Mouse (Mus musculus): ENCODE results near the gene Fig4. TPM values are rescaled to one million over a fixed set of nuclear protein-coding genes. Genes with fewer than 3 reads are reported as not detected.

Gene Fig4
- polyA plus RNA-seq, 1 experiment from 2014 or later: 17.2 TPM

DNA sequence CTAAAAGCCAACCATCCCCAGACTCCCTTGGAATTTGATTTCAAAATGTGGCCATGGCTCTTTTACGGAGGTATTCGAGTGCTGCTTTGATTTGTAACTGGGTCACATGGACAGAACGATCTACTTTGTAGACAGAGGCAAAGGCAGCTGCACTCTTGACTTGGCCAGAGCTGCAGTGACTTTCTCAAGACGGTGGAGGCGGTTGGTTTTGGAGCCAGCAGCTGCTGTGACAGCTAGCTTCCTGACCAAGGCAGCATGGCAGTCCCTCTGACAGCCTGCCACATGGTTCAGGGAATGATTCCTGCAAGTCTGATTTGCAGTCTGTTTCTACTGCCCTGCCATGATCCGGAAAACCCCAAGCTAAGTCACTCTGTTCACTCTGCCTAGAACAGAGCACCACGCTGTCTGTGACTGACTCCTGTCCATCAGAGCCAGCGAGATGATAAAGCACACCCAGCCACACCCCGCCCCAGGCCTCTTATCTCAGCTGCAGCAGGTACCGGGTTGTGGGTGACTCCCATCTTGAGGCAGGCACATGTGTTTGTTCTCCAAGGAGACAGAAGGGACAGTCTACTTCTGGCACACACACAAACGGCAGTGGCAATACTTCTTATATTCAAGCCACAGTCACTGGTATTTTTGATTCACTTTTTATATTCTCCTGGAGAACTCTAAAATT, 98.3 kb downstream of the Fig4 start:
- Histone ChIP-seq H3K4me2 (ENCODE audit: low read depth, low read length) (no peak overlapping the region), H3K9me3 (ENCODE audit: control insufficient read depth, low read length) (no peaks in the 10 kb centered on the region), H3K4me1 (ENCODE audit: control insufficient read depth, insufficient read depth, low read length) (no peaks in the 10 kb centered on the region), H3K36me3 (ENCODE audit: control insufficient read depth, insufficient read depth, low read length) (no peaks in the 10 kb centered on the region), H3K9ac (ENCODE audit: low read depth, low read length) (no peak overlapping the region), H3K4me3 (ENCODE audit: low read length) (no peak overlapping the region), H3K27me3 (replicated peaks; ENCODE audit: control insufficient read depth, insufficient read depth, low read length) (no peaks in the 10 kb centered on the region), H3K27ac (ENCODE audit: low read length) (no peak overlapping the region)
- 52% methylated on average over 11 of the region's 11 CpGs for WGBS
- peak; percentile 93 for ATAC-seq

DNA sequence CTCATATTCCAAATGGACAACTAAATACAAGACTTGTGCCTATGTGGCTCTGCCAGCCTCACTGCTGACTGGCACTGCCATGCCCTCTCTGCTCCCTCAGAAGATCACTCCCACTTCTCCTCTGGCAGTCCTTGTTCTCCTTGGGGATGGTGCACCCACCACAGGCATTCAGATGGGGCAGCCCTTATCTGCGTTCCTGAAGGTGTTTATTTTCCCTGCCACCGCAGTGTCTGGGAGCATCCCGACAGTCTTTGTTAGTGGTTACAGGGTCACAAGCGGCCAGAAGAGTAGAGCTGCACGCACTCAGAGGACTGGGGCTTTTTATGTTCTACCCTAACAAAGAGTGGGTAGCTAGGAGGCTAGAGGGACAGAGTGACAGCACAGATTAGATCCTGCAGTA, 98.9 kb downstream of the Fig4 start:
- H3K36me3 ChIP-seq (ENCODE audit: control insufficient read depth, insufficient read depth, low read length): no peaks in the 10 kb centered on the region
- no peak overlapping the region for H3K4me3 ChIP-seq (ENCODE audit: low read length)
- no peak overlapping the region for H3K27ac ChIP-seq (ENCODE audit: low read length)
- H3K27me3 ChIP-seq (replicated peaks; ENCODE audit: control insufficient read depth, insufficient read depth, low read length): no peaks in the 10 kb centered on the region
- H3K4me1 ChIP-seq (ENCODE audit: control insufficient read depth, insufficient read depth, low read length): no peaks in the 10 kb centered on the region
- 25% methylated on average over 5 of the region's 5 CpGs for WGBS
- H3K4me2 ChIP-seq (ENCODE audit: low read depth, low read length): no peak overlapping the region
- H3K9me3 ChIP-seq (ENCODE audit: control insufficient read depth, low read length): no peaks in the 10 kb centered on the region
- no peak overlapping the region for H3K9ac ChIP-seq (ENCODE audit: low read depth, low read length)
- no peak for ATAC-seq

DNA sequence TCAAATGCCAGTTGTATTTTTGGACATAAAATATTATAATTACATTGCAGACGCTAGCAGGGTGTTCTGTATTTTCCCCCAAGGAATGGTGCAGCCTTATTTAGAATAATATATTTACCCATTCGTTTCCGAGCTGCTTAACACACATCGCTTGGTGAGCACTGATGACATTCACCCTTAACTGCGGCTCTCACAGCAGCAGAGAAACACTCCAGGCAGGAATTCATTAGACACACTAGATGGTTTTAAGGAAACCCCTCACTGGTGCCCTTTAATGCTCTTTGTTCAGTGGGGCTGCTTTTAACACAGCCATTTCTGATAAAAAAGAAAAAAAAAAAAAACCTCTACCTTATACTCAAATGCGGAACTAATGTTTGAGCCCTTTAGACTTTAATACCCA, 104.3 kb downstream of the Fig4 start:
- H3K9me3 ChIP-seq (ENCODE audit: control insufficient read depth, low read length): no peaks in the 10 kb centered on the region
- ATAC-seq: no peak
- 80% methylated on average over 6 of the region's 6 CpGs for WGBS

DNA sequence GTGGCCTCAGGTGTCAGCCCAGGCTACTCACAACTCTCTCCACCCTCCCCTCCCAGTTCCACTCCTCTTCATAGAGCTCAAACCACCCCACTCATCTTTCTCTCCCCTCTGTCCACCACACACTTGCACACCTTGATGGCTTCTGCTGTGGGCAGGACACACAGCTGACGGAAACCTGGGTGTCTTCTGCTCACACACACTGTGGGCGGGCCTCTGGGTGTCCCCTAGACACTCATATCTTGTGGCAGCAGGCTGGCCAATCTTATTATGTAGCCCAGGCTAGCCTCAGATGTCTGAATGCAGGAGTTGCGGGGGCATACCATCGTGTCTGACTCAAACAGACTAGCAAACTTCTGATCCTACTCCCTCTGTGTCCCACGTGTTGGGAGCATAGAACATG, 105.3 kb downstream of the Fig4 start:
- no peak for ATAC-seq
- H3K9me3 ChIP-seq (ENCODE audit: control insufficient read depth, low read length): no peaks in the 10 kb centered on the region
- WGBS: 94% methylated on average over 5 of the region's 5 CpGs

More for the DNA sequence above, 104.3 kb downstream of the Fig4 start:
- H3K36me3 ChIP-seq (ENCODE audit: control insufficient read depth, insufficient read depth, low read length): no peaks in the 10 kb centered on the region
- H3K27me3 ChIP-seq (replicated peaks; ENCODE audit: control insufficient read depth, insufficient read depth, low read length): no peaks in the 10 kb centered on the region
- H3K4me1 ChIP-seq (ENCODE audit: control insufficient read depth, insufficient read depth, low read length): no peaks in the 10 kb centered on the region
- no peak overlapping the region for H3K4me2 ChIP-seq (ENCODE audit: low read depth, low read length)
- no peak overlapping the region for H3K27ac ChIP-seq (ENCODE audit: low read length)
- no peak overlapping the region for H3K9ac ChIP-seq (ENCODE audit: low read depth, low read length)
- no peak overlapping the region for H3K4me3 ChIP-seq (ENCODE audit: low read length)

DNA sequence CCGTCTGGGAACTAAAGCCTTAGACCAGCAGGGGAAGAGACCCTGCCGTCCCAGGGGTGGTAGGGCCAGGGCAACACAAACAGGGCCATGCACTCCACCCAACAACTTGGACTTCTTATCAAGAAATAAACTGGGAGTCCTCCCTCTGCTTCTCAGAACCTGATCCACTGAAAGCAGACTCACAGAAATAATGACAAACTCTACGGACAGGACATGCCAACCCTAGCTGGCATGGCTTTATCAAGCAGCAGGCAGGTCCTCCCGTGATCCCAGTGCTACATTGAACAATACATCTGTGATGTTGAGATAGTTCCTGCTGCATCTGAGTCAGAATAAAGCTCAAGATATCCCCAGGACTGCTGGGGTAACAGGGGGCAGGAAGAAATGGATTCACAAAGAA, 106.8 kb downstream of the Fig4 start:
- H3K27ac ChIP-seq (ENCODE audit: low read length): no peak overlapping the region
- no peaks in the 10 kb centered on the region for H3K4me1 ChIP-seq (ENCODE audit: control insufficient read depth, insufficient read depth, low read length)
- 78% methylated on average over 4 of the region's 4 CpGs for WGBS
- H3K9me3 ChIP-seq (ENCODE audit: control insufficient read depth, low read length): no peaks in the 10 kb centered on the region
- H3K36me3 ChIP-seq (ENCODE audit: control insufficient read depth, insufficient read depth, low read length): no peaks in the 10 kb centered on the region
- no peak overlapping the region for H3K4me3 ChIP-seq (ENCODE audit: low read length)
- no peak for ATAC-seq
- H3K27me3 ChIP-seq (replicated peaks; ENCODE audit: control insufficient read depth, insufficient read depth, low read length): no peaks in the 10 kb centered on the region
- no peak overlapping the region for H3K9ac ChIP-seq (ENCODE audit: low read depth, low read length)
- H3K4me2 ChIP-seq (ENCODE audit: low read depth, low read length): no peak overlapping the region

More for the DNA sequence above, 105.3 kb downstream of the Fig4 start:
- no peak overlapping the region for H3K4me2 ChIP-seq (ENCODE audit: low read depth, low read length)
- H3K9ac ChIP-seq (ENCODE audit: low read depth, low read length): no peak overlapping the region
- no peaks in the 10 kb centered on the region for H3K27me3 ChIP-seq (replicated peaks; ENCODE audit: control insufficient read depth, insufficient read depth, low read length)
- no peaks in the 10 kb centered on the region for H3K4me1 ChIP-seq (ENCODE audit: control insufficient read depth, insufficient read depth, low read length)
- no peaks in the 10 kb centered on the region for H3K36me3 ChIP-seq (ENCODE audit: control insufficient read depth, insufficient read depth, low read length)
- no peak overlapping the region for H3K4me3 ChIP-seq (ENCODE audit: low read length)
- no peak overlapping the region for H3K27ac ChIP-seq (ENCODE audit: low read length)

DNA sequence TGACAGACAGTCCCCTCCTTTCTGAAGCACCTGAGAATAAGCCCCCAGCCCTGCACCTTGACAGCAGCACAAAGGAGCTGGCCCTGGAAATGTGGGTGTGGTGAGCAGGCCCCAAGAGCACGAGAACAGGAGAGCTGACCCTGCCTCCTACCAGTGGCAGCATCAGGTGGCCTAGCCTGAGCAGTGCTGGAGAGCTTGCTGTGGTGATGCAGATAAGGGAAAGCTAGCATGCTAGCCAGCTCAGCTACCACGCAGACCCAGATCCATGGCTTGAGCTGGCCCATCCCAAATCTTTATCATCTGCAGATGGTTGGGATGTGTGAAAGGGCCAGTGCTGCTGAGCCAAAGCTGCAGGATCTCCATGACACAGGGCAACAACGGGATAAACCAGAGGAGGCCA, 113.7 kb downstream of the Fig4 start:
- no peak overlapping the region for H3K9ac ChIP-seq (ENCODE audit: low read depth, low read length)
- no peaks in the 10 kb centered on the region for H3K9me3 ChIP-seq (ENCODE audit: control insufficient read depth, low read length)
- no peak overlapping the region for H3K27ac ChIP-seq (ENCODE audit: low read length)
- H3K4me3 ChIP-seq (ENCODE audit: low read length): no peak overlapping the region
- H3K36me3 ChIP-seq (ENCODE audit: control insufficient read depth, insufficient read depth, low read length): no peaks in the 10 kb centered on the region
- 0 out of 2 replicates have a peak, but pooled peaks have one; percentile 63 for ATAC-seq
- H3K27me3 ChIP-seq (replicated peaks; ENCODE audit: control insufficient read depth, insufficient read depth, low read length): no peaks in the 10 kb centered on the region
- no peaks in the 10 kb centered on the region for H3K4me1 ChIP-seq (ENCODE audit: control insufficient read depth, insufficient read depth, low read length)
- WGBS: 82% methylated on average over 3 of the region's 3 CpGs
- H3K4me2 ChIP-seq (ENCODE audit: low read depth, low read length): no peak overlapping the region

DNA sequence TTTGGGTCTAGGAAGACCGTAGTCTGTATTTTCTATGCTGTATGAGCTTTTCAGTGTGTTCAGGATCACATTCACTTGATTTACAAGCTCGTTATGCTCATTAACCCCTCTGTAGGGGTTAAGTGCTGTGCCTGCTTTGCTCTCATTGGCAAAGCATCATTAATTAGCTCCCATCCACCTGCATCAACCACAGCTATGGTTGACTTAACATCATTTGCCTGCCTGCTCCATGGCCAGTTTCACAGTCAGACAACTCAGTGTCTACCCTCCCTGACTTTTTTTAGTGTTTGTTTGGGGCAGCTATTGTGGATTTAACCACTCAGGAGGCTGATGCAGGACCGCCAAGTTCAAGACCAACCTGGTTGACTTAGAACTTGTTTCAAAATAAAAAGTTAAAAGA, 119.1 kb downstream of the Fig4 start:
- no peak for ATAC-seq
- 85% methylated on average over 3 of the region's 3 CpGs for WGBS
- Histone ChIP-seq H3K9ac (ENCODE audit: low read depth, low read length) (no peak overlapping the region), H3K4me2 (ENCODE audit: low read depth, low read length) (no peak overlapping the region), H3K27ac (ENCODE audit: low read length) (no peak overlapping the region), H3K27me3 (replicated peaks; ENCODE audit: control insufficient read depth, insufficient read depth, low read length) (no peaks in the 10 kb centered on the region), H3K4me3 (ENCODE audit: low read length) (no peak overlapping the region), H3K36me3 (ENCODE audit: control insufficient read depth, insufficient read depth, low read length) (no peaks in the 10 kb centered on the region), H3K9me3 (ENCODE audit: control insufficient read depth, low read length) (no peaks in the 10 kb centered on the region), H3K4me1 (ENCODE audit: control insufficient read depth, insufficient read depth, low read length) (no peaks in the 10 kb centered on the region)

DNA sequence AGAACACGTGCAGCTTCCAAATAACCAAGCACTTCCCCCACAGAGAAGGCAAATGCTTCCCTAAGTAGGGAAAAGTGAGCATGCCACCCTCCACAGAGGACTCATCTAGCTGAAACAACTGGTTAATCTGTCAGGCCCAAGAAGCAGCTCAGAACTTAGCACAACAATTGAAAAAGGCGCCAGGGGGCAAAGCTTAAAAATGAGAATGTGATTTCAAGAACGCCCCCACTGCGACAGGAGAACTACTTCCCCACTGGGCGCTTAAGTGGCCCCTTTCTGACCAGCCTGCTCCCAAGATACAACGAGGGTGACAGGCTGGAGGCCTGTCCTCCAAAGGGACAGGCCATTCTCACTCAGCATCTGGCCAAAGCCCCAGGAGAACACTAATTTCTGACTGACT, 120.4 kb downstream of the Fig4 start:
- Histone ChIP-seq H3K4me2 (ENCODE audit: low read depth, low read length) (no peak overlapping the region), H3K4me3 (ENCODE audit: low read length) (no peak overlapping the region), H3K36me3 (ENCODE audit: control insufficient read depth, insufficient read depth, low read length) (no peaks in the 10 kb centered on the region), H3K27ac (ENCODE audit: low read length) (no peak overlapping the region), H3K27me3 (replicated peaks; ENCODE audit: control insufficient read depth, insufficient read depth, low read length) (no peaks in the 10 kb centered on the region), H3K9ac (ENCODE audit: low read depth, low read length) (no peak overlapping the region), H3K4me1 (ENCODE audit: control insufficient read depth, insufficient read depth, low read length) (no peaks in the 10 kb centered on the region), H3K9me3 (ENCODE audit: control insufficient read depth, low read length) (no peaks in the 10 kb centered on the region)
- ATAC-seq: no peak
- WGBS: 29% methylated on average over 6 of the region's 6 CpGs

DNA sequence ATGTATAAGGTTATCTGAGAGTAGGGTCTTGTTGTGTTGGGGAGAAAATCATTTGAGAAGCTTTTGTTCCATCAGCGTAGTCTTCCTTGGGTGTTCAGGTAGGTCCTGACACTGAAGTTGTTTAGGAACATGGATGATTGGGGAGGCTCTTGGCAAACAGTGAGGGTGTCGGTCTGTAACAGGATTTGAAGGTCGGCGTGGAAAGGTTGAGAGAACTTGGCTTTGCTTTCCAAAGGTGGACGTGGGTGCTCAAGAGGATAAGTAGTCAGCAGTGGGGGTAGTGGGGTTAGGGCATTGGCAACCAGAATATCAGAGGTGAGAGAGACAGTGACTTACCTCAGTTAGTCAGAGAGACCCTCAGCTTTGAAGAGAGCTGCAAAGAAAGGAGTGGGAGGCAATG, 136.9 kb downstream of the Fig4 start:
- H3K27me3 ChIP-seq (replicated peaks; ENCODE audit: control insufficient read depth, insufficient read depth, low read length): no peaks in the 10 kb centered on the region
- no peaks in the 10 kb centered on the region for H3K4me1 ChIP-seq (ENCODE audit: control insufficient read depth, insufficient read depth, low read length)
- H3K4me3 ChIP-seq (ENCODE audit: low read length): no peak overlapping the region
- no peaks in the 10 kb centered on the region for H3K36me3 ChIP-seq (ENCODE audit: control insufficient read depth, insufficient read depth, low read length)
- H3K4me2 ChIP-seq (ENCODE audit: low read depth, low read length): no peak overlapping the region
- no peak overlapping the region for H3K27ac ChIP-seq (ENCODE audit: low read length)
- ATAC-seq: no peak
- WGBS: 89% methylated on average over 5 of the region's 5 CpGs
- H3K9ac ChIP-seq (ENCODE audit: low read depth, low read length): no peak overlapping the region
- no peaks in the 10 kb centered on the region for H3K9me3 ChIP-seq (ENCODE audit: control insufficient read depth, low read length)

DNA sequence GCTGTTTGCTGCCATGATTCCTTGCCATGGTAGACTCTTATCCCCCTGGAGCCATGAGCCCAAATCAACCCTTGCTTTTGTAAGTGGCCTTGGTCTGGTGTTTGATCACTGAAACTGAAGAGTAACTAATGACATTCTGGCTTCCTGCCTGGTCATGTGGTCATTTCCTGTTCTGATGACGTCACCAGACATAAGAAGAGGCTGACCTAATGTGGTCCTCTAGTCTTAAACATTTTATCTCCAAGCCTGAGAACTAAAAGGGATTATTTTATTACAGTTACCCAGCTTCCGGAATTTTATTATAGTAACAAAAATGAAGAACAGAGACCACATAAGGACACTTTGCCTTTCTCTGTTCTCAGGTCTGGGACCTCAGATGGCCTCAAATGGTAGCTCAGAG, 140.0 kb downstream of the Fig4 start:
- H3K27me3 ChIP-seq (replicated peaks; ENCODE audit: control insufficient read depth, insufficient read depth, low read length): no peaks in the 10 kb centered on the region
- 76% methylated on average over 2 of the region's 2 CpGs for WGBS
- no peaks in the 10 kb centered on the region for H3K9me3 ChIP-seq (ENCODE audit: control insufficient read depth, low read length)
- H3K36me3 ChIP-seq (ENCODE audit: control insufficient read depth, insufficient read depth, low read length): no peaks in the 10 kb centered on the region
- ATAC-seq: no peak
- H3K9ac ChIP-seq (ENCODE audit: low read depth, low read length): no peak overlapping the region
- H3K4me2 ChIP-seq (ENCODE audit: low read depth, low read length): no peak overlapping the region
- H3K27ac ChIP-seq (ENCODE audit: low read length): no peak overlapping the region
- H3K4me3 ChIP-seq (ENCODE audit: low read length): no peak overlapping the region
- no peaks in the 10 kb centered on the region for H3K4me1 ChIP-seq (ENCODE audit: control insufficient read depth, insufficient read depth, low read length)
